11 mouse cellular contexts compared by ENCODE assay signal in genomic region chr5:137553000-137553399, GRCm38 (mm10). TPM values are rescaled to one million over a fixed set of nuclear protein-coding genes. Genes with fewer than 3 reads are reported as not detected.
A peak's percentile ranks its signal among the peaks of the same experiment; 100 is the strongest.
DNase-seq lines count a peak whose midpoint lies in the region; ATAC-seq and TF ChIP-seq lines count a peak whose summit lies in the region.
"Had no signal": no experiment of that assay in that cellular context is flagged by ENCODE, and none has a peak within 500 bp of the region (broad histone marks: within the 10 kb centered on the region; RNA-seq: fewer than 3 reads in every experiment).

No protein-coding gene starts in this region.

- no peaks in the 10 kb centered on the region for H3K4me1 ChIP-seq in heart, embryonic 11.5 days (ENCODE audit: control insufficient read depth, insufficient read depth, low read length)
- H3K4me1 ChIP-seq in heart, adult 2 months (ENCODE audit: control insufficient read depth, insufficient read depth, low read length), result no peaks in the 10 kb centered on the region
- H3K4me1 ChIP-seq in ES-Bruce4 (ENCODE audit: control insufficient read depth, insufficient read depth, low read length), result no peaks in the 10 kb centered on the region
- H3K4me1 ChIP-seq in hindbrain, embryonic 13.5 days (replicated peaks), result peaks cover 15% of the 10 kb centered on the region
- H3K4me1 ChIP-seq in midbrain, embryonic 10.5 days, result peaks cover 15% of the 10 kb centered on the region

- no peak for ATAC-seq in heart, embryonic 11.5 days (replicated peaks; ENCODE audit: insufficient number of reproducible peaks, low FRiP score, low TSS enrichment)
- peak; percentile 68 for ATAC-seq in hindbrain, embryonic 13.5 days (ENCODE audit: low FRiP score)
- no peak for ATAC-seq in erythroblast, adult 5-6 weeks (replicated peaks; ENCODE audit: low FRiP score, poor library complexity, severe bottlenecking)
- no peak for ATAC-seq in frontal cortex, adult (ENCODE audit: low TSS enrichment)
- ATAC-seq: inflammation-experienced regulatory T-cells, adult 6 months had no signal

- H3K79me2 ChIP-seq in heart, adult 2 months (replicated peaks; ENCODE audit: control insufficient read depth, insufficient read depth, low read length), result no peaks in the 10 kb centered on the region

- TF ChIP-seq CTCF in heart, adult 2 months (IDR thresholded peaks at IDR 0.05), result no peak
- TF ChIP-seq CTCF in ES-Bruce4 (IDR thresholded peaks at IDR 0.05; ENCODE audit: low read depth, low read length), result no peak

- H3K27ac ChIP-seq in heart, embryonic 11.5 days (ENCODE audit: low read depth, low read length), result no peak overlapping the region
- H3K27ac ChIP-seq in heart, adult 2 months, result no peak overlapping the region
- no peak overlapping the region for H3K27ac ChIP-seq in ES-Bruce4 (ENCODE audit: insufficient read depth, low read length)
- H3K27ac ChIP-seq in hindbrain, embryonic 13.5 days, result peak overlapping the region; percentile 90
- H3K27ac ChIP-seq in midbrain, embryonic 10.5 days (replicated peaks), result peak overlapping the region; percentile 70; the same call in 1 of the 2 replicates
- H3K27ac ChIP-seq: macrophage had no signal

- WGBS in heart, embryonic 11.5 days (ENCODE audit: insufficient replicate concordance), result 32% methylated on average over 6 of the region's 6 CpGs
- WGBS in heart, adult 2 months, result 26% methylated on average over 6 of the region's 6 CpGs
- 25% methylated on average over 6 of the region's 6 CpGs for whole genome bisulfite sequencing in hindbrain, embryonic 13.5 days
- 27% methylated on average over 6 of the region's 6 CpGs for WGBS in midbrain, embryonic 10.5 days

- H3K27me3 ChIP-seq in heart, embryonic 11.5 days (ENCODE audit: control insufficient read depth, insufficient read depth, low read length), result peaks cover 24% of the 10 kb centered on the region
- H3K27me3 ChIP-seq in heart, adult 2 months (ENCODE audit: control insufficient read depth, insufficient read depth, low read length), result peaks cover 11% of the 10 kb centered on the region
- no peaks in the 10 kb centered on the region for H3K27me3 ChIP-seq in ES-Bruce4 (ENCODE audit: control insufficient read depth, insufficient read depth, low read length, poor library complexity, severe bottlenecking)
- H3K27me3 ChIP-seq in hindbrain, embryonic 13.5 days, result 0 out of 2 replicates have a peak, but pooled peaks cover 12% of the 10 kb centered on the region
- H3K27me3 ChIP-seq in midbrain, embryonic 10.5 days (ENCODE audit: low read depth, poor library complexity, severe bottlenecking), result peaks cover 20% of the 10 kb centered on the region

- H3K9ac ChIP-seq in heart, embryonic 11.5 days (ENCODE audit: low read depth, low read length), result no peak overlapping the region
- H3K9ac ChIP-seq in heart, adult 2 months (ENCODE audit: low read depth, low read length), result no peak overlapping the region
- H3K9ac ChIP-seq in ES-Bruce4 (ENCODE audit: low read depth, poor library complexity, severe bottlenecking), result no peak overlapping the region
- H3K9ac ChIP-seq in hindbrain, embryonic 13.5 days, result peak overlapping the region; percentile 87

- no peak for TF ChIP-seq EP300 in heart, adult 2 months (IDR thresholded peaks at IDR 0.05; ENCODE audit: insufficient read depth, low read depth, low read length)
- TF ChIP-seq EP300 in ES-Bruce4 (IDR thresholded peaks at IDR 0.05; ENCODE audit: insufficient read depth, low read depth, low read length), result no peak

- no peak for DNase-seq in heart, adult 2 months
- DNase-seq in midbrain, embryonic 10.5 days (ENCODE audit: low spot score), result no peak
- DNase-seq in embryo, embryonic 10 days (ENCODE audit: low spot score), result no peak

- no peaks in the 10 kb centered on the region for H3K36me3 ChIP-seq in heart, embryonic 11.5 days (ENCODE audit: control insufficient read depth, insufficient read depth, low read length)
- no peaks in the 10 kb centered on the region for H3K36me3 ChIP-seq in heart, adult 2 months (ENCODE audit: control insufficient read depth, insufficient read depth, low read length)
- H3K36me3 ChIP-seq in ES-Bruce4 (ENCODE audit: control insufficient read depth, insufficient read depth, low read length, poor library complexity, severe bottlenecking), result no peaks in the 10 kb centered on the region
- H3K36me3 ChIP-seq in hindbrain, embryonic 13.5 days, result no peaks in the 10 kb centered on the region; the same call in 1 of the 2 replicates
- H3K36me3 ChIP-seq in midbrain, embryonic 10.5 days, result no peaks in the 10 kb centered on the region

- peak overlapping the region; percentile 50 for H3K4me2 ChIP-seq in heart, embryonic 11.5 days
- H3K4me2 ChIP-seq in hindbrain, embryonic 13.5 days, result peak overlapping the region; percentile 84

- H3K9me3 ChIP-seq in heart, embryonic 11.5 days (replicated peaks; ENCODE audit: control insufficient read depth, low read length), result no peaks in the 10 kb centered on the region
- no peaks in the 10 kb centered on the region for H3K9me3 ChIP-seq in ES-Bruce4 (replicated peaks; ENCODE audit: control insufficient read depth, insufficient read depth, low read length, poor library complexity, severe bottlenecking)
- H3K9me3 ChIP-seq in hindbrain, embryonic 13.5 days, result no peaks in the 10 kb centered on the region
- no peaks in the 10 kb centered on the region for H3K9me3 ChIP-seq in midbrain, embryonic 10.5 days (replicated peaks)

- H3K4me3 ChIP-seq in heart, embryonic 11.5 days (ENCODE audit: low read depth, low read length), result peak overlapping the region; percentile 18; the same call in 1 of the 2 replicates
- H3K4me3 ChIP-seq in heart, adult 2 months, result no peak overlapping the region
- H3K4me3 ChIP-seq in ES-Bruce4 (ENCODE audit: low read depth, low read length), result peak overlapping the region; percentile 53
- H3K4me3 ChIP-seq in hindbrain, embryonic 13.5 days, result peak overlapping the region; percentile 77
- H3K4me3 ChIP-seq in midbrain, embryonic 10.5 days, result peak overlapping the region; percentile 54

- intact Hi-C loops in heart, adult 2 months (cut with DNase I), result no loop called here

- TF ChIP-seq POLR2A in heart, adult 2 months (IDR thresholded peaks at IDR 0.05; ENCODE audit: insufficient read depth, low read depth, low read length), result no peak
- TF ChIP-seq POLR2A in ES-Bruce4 (IDR thresholded peaks at IDR 0.05; ENCODE audit: insufficient read depth, low read length), result no peak

RNA-seq across cellular contexts. Expression of gene Actl6b, which starts 0.3 kb away (rescaled TPM):
- polyA plus RNA-seq in heart, embryonic 11.5 days (2014; fragmentation: Nextera tagmentation; extraction: Ambion mirVana), result 0.65 and 1.0 TPM in 2 replicates
- not detected for total RNA-seq in heart, adult 2 months (2021)
- polyA plus RNA-seq in heart, adult 2 months (2012; rRNA removed), result 0.32 TPM in 1 of 2 replicates, not detected in the other
- not detected in 2 replicates for polyA plus RNA-seq in ES-Bruce4 (2011; ENCODE audit: insufficient read depth, insufficient read length, low read depth, missing spikeins)
- 256 and 271 TPM in 2 replicates for polyA plus RNA-seq in hindbrain, embryonic 13.5 days (2015; fragmentation: Nextera tagmentation; extraction: Ambion mirVana)
- 9.4 and 27.5 TPM in 2 replicates for polyA plus RNA-seq in midbrain, embryonic 10.5 days (2016; fragmentation: Nextera tagmentation; extraction: Ambion mirVana)
- total RNA-seq in erythroblast, adult 5-6 weeks (2015; ENCODE audit: low replicate concordance), result not detected in 2 replicates
- total RNA-seq in erythroblast, adult 5-6 weeks (2017; ENCODE audit: low replicate concordance), result not detected in 2 replicates
- polyA plus RNA-seq: inflammation-experienced regulatory T-cells, adult 6 months; macrophage had no signal

RNA-seq across cellular contexts. Expression of gene Tfr2, which starts 16.6 kb away (rescaled TPM):
- 2.3 and 3.5 TPM in 2 replicates for polyA plus RNA-seq in heart, embryonic 11.5 days (2014; fragmentation: Nextera tagmentation; extraction: Ambion mirVana)
- total RNA-seq in heart, adult 2 months (2021), result under 1 TPM in 1 of 2 experiments, not detected in 1; 0.09 TPM
- polyA plus RNA-seq in heart, adult 2 months (2012; rRNA removed), result 0.29 and 0.35 TPM in 2 replicates
- polyA plus RNA-seq in ES-Bruce4 (2011; ENCODE audit: insufficient read depth, insufficient read length, low read depth, missing spikeins), result 2.3 and 5.4 TPM in 2 replicates
- polyA plus RNA-seq in hindbrain, embryonic 13.5 days (2015; fragmentation: Nextera tagmentation; extraction: Ambion mirVana), result 3.4 and 3.8 TPM in 2 replicates
- polyA plus RNA-seq in midbrain, embryonic 10.5 days (2016; fragmentation: Nextera tagmentation; extraction: Ambion mirVana), result 1.9 and 2.2 TPM in 2 replicates
- 11.9 and 16.5 TPM in 2 replicates for total RNA-seq in erythroblast, adult 5-6 weeks (2015; ENCODE audit: low replicate concordance)
- total RNA-seq in erythroblast, adult 5-6 weeks (2017; ENCODE audit: low replicate concordance), result 11.8 and 13.7 TPM in 2 replicates

RNA-seq across cellular contexts. Expression of gene Gnb2, which starts 19.7 kb away (rescaled TPM):
- polyA plus RNA-seq in heart, embryonic 11.5 days (2014; fragmentation: Nextera tagmentation; extraction: Ambion mirVana), result 307 and 318 TPM in 2 replicates
- 100 to 1,000 TPM; 222 to 249 TPM for total RNA-seq in heart, adult 2 months (2021)
- 395 and 448 TPM in 2 replicates for polyA plus RNA-seq in heart, adult 2 months (2012; rRNA removed)
- polyA plus RNA-seq in ES-Bruce4 (2011; ENCODE audit: insufficient read depth, insufficient read length, low read depth, missing spikeins), result 208 and 237 TPM in 2 replicates
- 529 and 536 TPM in 2 replicates for polyA plus RNA-seq in hindbrain, embryonic 13.5 days (2015; fragmentation: Nextera tagmentation; extraction: Ambion mirVana)
- polyA plus RNA-seq in midbrain, embryonic 10.5 days (2016; fragmentation: Nextera tagmentation; extraction: Ambion mirVana), result 400 and 414 TPM in 2 replicates
- total RNA-seq in erythroblast, adult 5-6 weeks (2015; ENCODE audit: low replicate concordance), result 77.0 and 113 TPM in 2 replicates
- total RNA-seq in erythroblast, adult 5-6 weeks (2017; ENCODE audit: low replicate concordance), result 94.2 and 96.3 TPM in 2 replicates

RNA-seq across cellular contexts. Expression of gene Epo, which starts 20.0 kb away (rescaled TPM):
- polyA plus RNA-seq in heart, embryonic 11.5 days (2014; fragmentation: Nextera tagmentation; extraction: Ambion mirVana), result not detected in 2 replicates
- total RNA-seq in heart, adult 2 months (2021), result not detected
- polyA plus RNA-seq in heart, adult 2 months (2012; rRNA removed), result not detected in 2 replicates
- polyA plus RNA-seq in ES-Bruce4 (2011; ENCODE audit: insufficient read depth, insufficient read length, low read depth, missing spikeins), result not detected in 2 replicates
- not detected in 2 replicates for polyA plus RNA-seq in hindbrain, embryonic 13.5 days (2015; fragmentation: Nextera tagmentation; extraction: Ambion mirVana)
- 2.6 and 5.5 TPM in 2 replicates for polyA plus RNA-seq in midbrain, embryonic 10.5 days (2016; fragmentation: Nextera tagmentation; extraction: Ambion mirVana)
- not detected in 2 replicates for total RNA-seq in erythroblast, adult 5-6 weeks (2015; ENCODE audit: low replicate concordance)
- total RNA-seq in erythroblast, adult 5-6 weeks (2017; ENCODE audit: low replicate concordance), result not detected in 2 replicates
- polyA plus RNA-seq: inflammation-experienced regulatory T-cells, adult 6 months; macrophage; small intestine, adult 2 months had no signal

RNA-seq across cellular contexts. Expression of gene Gigyf1, which starts 34.7 kb away (rescaled TPM):
- polyA plus RNA-seq in heart, embryonic 11.5 days (2014; fragmentation: Nextera tagmentation; extraction: Ambion mirVana), result 6.8 and 9.5 TPM in 2 replicates
- 10 to 100 TPM; 24.4 to 29.1 TPM for total RNA-seq in heart, adult 2 months (2021)
- 19.6 and 21.0 TPM in 2 replicates for polyA plus RNA-seq in heart, adult 2 months (2012; rRNA removed)
- polyA plus RNA-seq in ES-Bruce4 (2011; ENCODE audit: insufficient read depth, insufficient read length, low read depth, missing spikeins), result 33.5 and 37.9 TPM in 2 replicates
- 17.9 and 19.5 TPM in 2 replicates for polyA plus RNA-seq in hindbrain, embryonic 13.5 days (2015; fragmentation: Nextera tagmentation; extraction: Ambion mirVana)
- 15.1 and 16.4 TPM in 2 replicates for polyA plus RNA-seq in midbrain, embryonic 10.5 days (2016; fragmentation: Nextera tagmentation; extraction: Ambion mirVana)
- 5.6 and 6.1 TPM in 2 replicates for total RNA-seq in erythroblast, adult 5-6 weeks (2015; ENCODE audit: low replicate concordance)
- total RNA-seq in erythroblast, adult 5-6 weeks (2017; ENCODE audit: low replicate concordance), result 5.3 and 8.4 TPM in 2 replicates

Comparison
In these comparisons a context has a peak if more than half of its experiments do, and no peak if none do; other contexts are left out.
1. H3K27ac ChIP-seq: peak in hindbrain, embryonic 13.5 days (single experiment) and midbrain, embryonic 10.5 days (single experiment); none in heart, embryonic 11.5 days (single experiment), heart, adult 2 months (single experiment) and ES-Bruce4 (single experiment).